Mouse (Mus musculus): ENCODE data around the gene Piezo1. TPM values are rescaled to one million over a fixed set of nuclear protein-coding genes. Genes with fewer than 3 reads are reported as not detected.

Gene Piezo1
- polyA plus RNA-seq, 1 experiment, result 192 TPM

GRCm38 (mm10) chr8:122520611-122521010, 30.5 kb downstream of the Piezo1 start:
- no peak for DNase-seq
- 51% methylated on average over 11 of the region's 11 CpGs for WGBS
- TF ChIP-seq CTCF (IDR thresholded peaks at IDR 0.05; ENCODE audit: insufficient read depth, low read length) (no peak), POLR2A (IDR thresholded peaks at IDR 0.05; ENCODE audit: borderline replicate concordance, extremely low read depth, low read depth, low read length) (no peak)
- Histone ChIP-seq H3K4me3 (replicated peaks; ENCODE audit: extremely low read depth, low read depth, low read length) (no peak overlapping the region), H3K4me1 (ENCODE audit: control insufficient read depth, insufficient read depth, low read length) (peaks cover 60% of the 10 kb centered on the region)

GRCm38 (mm10) chr8:122517541-122518190, 33.5 kb downstream of the Piezo1 start:
- 18% methylated on average over 6 of the region's 6 CpGs for WGBS
- H3K4me3 ChIP-seq (replicated peaks; ENCODE audit: extremely low read depth, low read depth, low read length), result no peak overlapping the region
- H3K4me1 ChIP-seq (ENCODE audit: control insufficient read depth, insufficient read depth, low read length), result peaks cover 35% of the 10 kb centered on the region
- DNase-seq, result no peak
- TF ChIP-seq POLR2A (IDR thresholded peaks at IDR 0.05; ENCODE audit: borderline replicate concordance, extremely low read depth, low read depth, low read length), result peak; percentile 43; the same call in 1 of the 2 replicates
- no peak for TF ChIP-seq CTCF (IDR thresholded peaks at IDR 0.05; ENCODE audit: insufficient read depth, low read length)

GRCm38 (mm10) chr8:122515699-122516098, 35.4 kb downstream of the Piezo1 start:
- no peak for TF ChIP-seq POLR2A (IDR thresholded peaks at IDR 0.05; ENCODE audit: borderline replicate concordance, extremely low read depth, low read depth, low read length)
- no peak for TF ChIP-seq CTCF (IDR thresholded peaks at IDR 0.05; ENCODE audit: insufficient read depth, low read length)
- DNase-seq, result no peak
- WGBS, result 82% methylated on average over 14 of the region's 14 CpGs
- Histone ChIP-seq H3K4me3 (replicated peaks; ENCODE audit: extremely low read depth, low read depth, low read length) (no peak overlapping the region), H3K4me1 (ENCODE audit: control insufficient read depth, insufficient read depth, low read length) (peaks cover 33% of the 10 kb centered on the region)

GRCm38 (mm10) chr8:122512392-122512791, 38.7 kb downstream of the Piezo1 start:
- TF ChIP-seq CTCF (IDR thresholded peaks at IDR 0.05; ENCODE audit: insufficient read depth, low read length) (no peak), POLR2A (IDR thresholded peaks at IDR 0.05; ENCODE audit: borderline replicate concordance, extremely low read depth, low read depth, low read length) (no peak)
- H3K4me1 ChIP-seq (ENCODE audit: control insufficient read depth, insufficient read depth, low read length), result peaks cover 12% of the 10 kb centered on the region
- 50% methylated on average over 7 of the region's 7 CpGs for WGBS
- no peak overlapping the region for H3K4me3 ChIP-seq (replicated peaks; ENCODE audit: extremely low read depth, low read depth, low read length)
- no peak for DNase-seq

GRCm38 (mm10) chr8:122511552-122511951, 39.6 kb downstream of the Piezo1 start:
- no peak for DNase-seq
- no peak for TF ChIP-seq POLR2A (IDR thresholded peaks at IDR 0.05; ENCODE audit: borderline replicate concordance, extremely low read depth, low read depth, low read length)
- no peak for TF ChIP-seq CTCF (IDR thresholded peaks at IDR 0.05; ENCODE audit: insufficient read depth, low read length)
- peaks cover 7% of the 10 kb centered on the region for H3K4me1 ChIP-seq (ENCODE audit: control insufficient read depth, insufficient read depth, low read length)
- 60% methylated on average over 16 of the region's 16 CpGs for WGBS
- no peak overlapping the region for H3K4me3 ChIP-seq (replicated peaks; ENCODE audit: extremely low read depth, low read depth, low read length)

- no peak overlapping the region for H3K4me3 ChIP-seq (replicated peaks; ENCODE audit: extremely low read depth, low read depth, low read length)
- DNase-seq, result peak; percentile 79
- peaks cover 2% of the 10 kb centered on the region; the same call in 1 of the 2 replicates for H3K4me1 ChIP-seq (ENCODE audit: control insufficient read depth, insufficient read depth, low read length)
- TF ChIP-seq POLR2A (IDR thresholded peaks at IDR 0.05; ENCODE audit: borderline replicate concordance, extremely low read depth, low read depth, low read length) (no peak), CTCF (IDR thresholded peaks at IDR 0.05; ENCODE audit: insufficient read depth, low read length) (peak; percentile 90)
- WGBS, result 30% methylated on average over 10 of the region's 10 CpGs
Measured at GRCm38 (mm10) chr8:122500856-122501255, 50.3 kb downstream of the Piezo1 start.

- WGBS, result 61% methylated on average over 17 of the region's 17 CpGs
- no peak for DNase-seq
- Histone ChIP-seq H3K4me3 (replicated peaks; ENCODE audit: extremely low read depth, low read depth, low read length) (no peak overlapping the region), H3K4me1 (ENCODE audit: control insufficient read depth, insufficient read depth, low read length) (peaks cover 2% of the 10 kb centered on the region; the same call in 1 of the 2 replicates)
- no peak for TF ChIP-seq POLR2A (IDR thresholded peaks at IDR 0.05; ENCODE audit: borderline replicate concordance, extremely low read depth, low read depth, low read length)
- TF ChIP-seq CTCF (IDR thresholded peaks at IDR 0.05; ENCODE audit: insufficient read depth, low read length), result 0 out of 2 replicates have a peak, but pooled peaks have one; percentile 18
Measured at GRCm38 (mm10) chr8:122497912-122498311, 53.2 kb downstream of the Piezo1 start.

GRCm38 (mm10) chr8:122497016-122497734, 54.0 kb downstream of the Piezo1 start:
- no peak for TF ChIP-seq POLR2A (IDR thresholded peaks at IDR 0.05; ENCODE audit: borderline replicate concordance, extremely low read depth, low read depth, low read length)
- peak; percentile 11; the same call in 1 of the 2 replicates for TF ChIP-seq CTCF (IDR thresholded peaks at IDR 0.05; ENCODE audit: insufficient read depth, low read length)

GRCm38 (mm10) chr8:122488387-122488786, 62.7 kb downstream of the Piezo1 start:
- 97% methylated on average over 9 of the region's 9 CpGs for WGBS
- Histone ChIP-seq H3K4me1 (ENCODE audit: control insufficient read depth, insufficient read depth, low read length) (no peaks in the 10 kb centered on the region), H3K4me3 (replicated peaks; ENCODE audit: extremely low read depth, low read depth, low read length) (no peak overlapping the region)
- no peak for DNase-seq
- TF ChIP-seq CTCF (IDR thresholded peaks at IDR 0.05; ENCODE audit: insufficient read depth, low read length) (no peak), POLR2A (IDR thresholded peaks at IDR 0.05; ENCODE audit: borderline replicate concordance, extremely low read depth, low read depth, low read length) (no peak)

More at GRCm38 (mm10) chr8:122497016-122497734, 54.0 kb downstream of the Piezo1 start:
- H3K4me3 ChIP-seq (replicated peaks; ENCODE audit: extremely low read depth, low read depth, low read length), result no peak overlapping the region
- WGBS, result 60% methylated on average over 12 of the region's 12 CpGs
- peaks cover 2% of the 10 kb centered on the region; the same call in 1 of the 2 replicates for H3K4me1 ChIP-seq (ENCODE audit: control insufficient read depth, insufficient read depth, low read length)
- DNase-seq, result no peak

Measured in lung, adult 2 months (tissue).